Mouse (Mus musculus) kidney, adult 2 months (tissue): ENCODE results near the gene Mafg. TPM values are rescaled to one million over a fixed set of nuclear protein-coding genes. Genes with fewer than 3 reads are reported as not detected.

Source experiments
- DNase-seq: peaks from one replicate; pipeline ENCODE4 v3.0.0; 2021
- H3K27ac ChIP-seq: fragments of 200-500 bp; 2 replicates; pipeline ENCODE4 v1.5.1; 2012; ENCODE audit warnings: low read depth, low read length, control low read depth, inconsistent platforms; ENCODE audit not compliant: insufficient read depth
- H3K27me3 ChIP-seq: fragments of 200-500 bp; replicated peaks from 2 replicates; pipeline ENCODE4 v1.6.1; 2012; ENCODE audit warnings: mild to moderate bottlenecking, moderate library complexity, low read length, inconsistent platforms; ENCODE audit not compliant: control insufficient read depth, insufficient read depth
- H3K36me3 ChIP-seq: fragments of 200-500 bp; 2 replicates; pipeline ENCODE4 v1.6.1; 2012; ENCODE audit warnings: mild to moderate bottlenecking, moderate library complexity, low read length, inconsistent platforms; ENCODE audit not compliant: control insufficient read depth, insufficient read depth
- H3K4me1 ChIP-seq: fragments of 200-500 bp; 2 replicates; pipeline ENCODE4 v1.6.1; 2011; ENCODE audit warnings: low read length; ENCODE audit not compliant: control insufficient read depth, insufficient read depth
- H3K4me3 ChIP-seq: fragments of 200-500 bp; 2 replicates; pipeline ENCODE4 v1.5.1; 2011; ENCODE audit warnings: mild to moderate bottlenecking, low read depth, low read length, control low read depth; ENCODE audit not compliant: insufficient read depth
- CTCF ChIP-seq: fragments of 200-500 bp; conservative IDR thresholded peaks from 2 replicates; pipeline ENCODE4 v1.5.1; 2011; ENCODE audit warnings: low read depth, mild to moderate bottlenecking, control low read depth, low read length, moderate library complexity, mixed read lengths; ENCODE audit not compliant: insufficient read depth, insufficient read length
- POLR2A ChIP-seq: fragments of 200-500 bp; IDR thresholded peaks from one replicate; pipeline ENCODE4 v1.6.1; 2011; ENCODE audit warnings: low read depth, low read length, control low read depth
- WGBS: fragments of 180-500 bp; shearing (Covaris S2); methylation state at CpG from one replicate; pipeline ENCODE4 v1.1.7; 2018; 5-methylcytosine and 5-hydroxymethylcytosine counted together
- polyA plus RNA-seq: library from polyadenylated mRNA; depleted of rRNA; stranded (reverse); fragments of >200 nt; gene quantifications from 2 replicates; pipeline ENCODE4 v1.2.3, GENCODE M21; 2012

Mafg gene
- polyA plus RNA-seq, 1 experiment = 62.2 TPM

- WGBS = 1% methylated on average over 79 of the region's 83 CpGs
- H3K27me3 ChIP-seq = no peaks in the 10 kb centered on the region
- no peaks in the 10 kb centered on the region for H3K36me3 ChIP-seq
- H3K4me1 ChIP-seq = peaks cover 6% of the 10 kb centered on the region
- peak within 1 kb of the TSS; percentile 90 for H3K27ac ChIP-seq
- peak; percentile 97 for DNase-seq
- peak within 1 kb of the TSS; percentile 75 for H3K4me3 ChIP-seq
- TF ChIP-seq POLR2A (peak; percentile 25), CTCF (no peak)
Measured at GRCm38 (mm10) chr11:120672687-120673593, 39.5 kb upstream of the Mafg start, which contains the start of gene Aspscr1. Gene Aspscr1, plus strand, starts transcription at chr11:120672973.

- DNase-seq = no peak
- no peaks in the 10 kb centered on the region for H3K27me3 ChIP-seq
- no peak overlapping the region for H3K27ac ChIP-seq
- TF ChIP-seq POLR2A (no peak), CTCF (no peak)
- H3K36me3 ChIP-seq = no peaks in the 10 kb centered on the region
- no peaks in the 10 kb centered on the region for H3K4me1 ChIP-seq
- H3K4me3 ChIP-seq = no peak overlapping the region
- WGBS = 26% methylated on average over 3 of the region's 3 CpGs
Measured at GRCm38 (mm10) chr11:120666617-120667016, 33.2 kb upstream of the Mafg start.

GRCm38 (mm10) chr11:120665406-120665805 lies 32.0 kb upstream of the Mafg start:
- no peaks in the 10 kb centered on the region; the same call in 1 of the 2 replicates for H3K4me1 ChIP-seq
- no peak for TF ChIP-seq POLR2A
- no peak for TF ChIP-seq CTCF
- no peaks in the 10 kb centered on the region for H3K36me3 ChIP-seq
- H3K27me3 ChIP-seq = no peaks in the 10 kb centered on the region
- H3K4me3 ChIP-seq = no peak overlapping the region
- no peak overlapping the region for H3K27ac ChIP-seq
- WGBS = 93% methylated on average over 3 of the region's 3 CpGs
- no peak for DNase-seq

- H3K4me3 ChIP-seq = no peak overlapping the region
- no peaks in the 10 kb centered on the region for H3K36me3 ChIP-seq
- peaks cover 7% of the 10 kb centered on the region; the same call in 1 of the 2 replicates for H3K4me1 ChIP-seq
- no peak overlapping the region for H3K27ac ChIP-seq
- no peaks in the 10 kb centered on the region for H3K27me3 ChIP-seq
- no peak for DNase-seq
- WGBS = 97% methylated on average over 5 of the region's 5 CpGs
- TF ChIP-seq CTCF (no peak), POLR2A (no peak)
Measured at GRCm38 (mm10) chr11:120663714-120664113, 30.3 kb upstream of the Mafg start.

GRCm38 (mm10) chr11:120662759-120663158 lies 29.4 kb upstream of the Mafg start:
- Histone ChIP-seq H3K27ac (no peak overlapping the region), H3K4me3 (no peak overlapping the region), H3K36me3 (no peaks in the 10 kb centered on the region), H3K27me3 (no peaks in the 10 kb centered on the region), H3K4me1 (peaks cover 7% of the 10 kb centered on the region; the same call in 1 of the 2 replicates)
- 62% methylated on average over 6 of the region's 6 CpGs for WGBS
- TF ChIP-seq POLR2A = no peak
- TF ChIP-seq CTCF = no peak
- DNase-seq = no peak

GRCm38 (mm10) chr11:120661076-120661460 lies 27.7 kb upstream of the Mafg start, which contains the start of gene Notum:
Gene Notum, minus strand, starts transcription at chr11:120661175.
- H3K4me1 ChIP-seq = peaks cover 10% of the 10 kb centered on the region; the same call in 1 of the 2 replicates
- 2% methylated on average over 35 of the region's 35 CpGs for WGBS
- TF ChIP-seq POLR2A (no peak), CTCF (no peak)
- no peaks in the 10 kb centered on the region for H3K36me3 ChIP-seq
- no peaks in the 10 kb centered on the region for H3K27me3 ChIP-seq
- peak within 1 kb of the TSS; percentile 61 for H3K4me3 ChIP-seq
- no peak for DNase-seq
- H3K27ac ChIP-seq = no peak within 1 kb of the TSS
